Mouse (Mus musculus): ENCODE measurements around the gene Pdha2. TPM values are rescaled to one million over a fixed set of nuclear protein-coding genes. Genes with fewer than 3 reads are reported as not detected.

The Pdha2 gene
- not detected for total RNA-seq (2021)
- long read RNA-seq, experiment 1: 0 reads
- long read RNA-seq, experiment 2: 0 reads

- no peak for DNase-seq
Measured at GRCm38 (mm10) chr3:141212255-141212654, at the start of gene Pdha2. Gene Pdha2 (minus strand): TSS chr3:141212355.

- DNase-seq: no peak
Measured at GRCm38 (mm10) chr3:141260518-141260917, 48.4 kb upstream of the Pdha2 start.

- no peak for DNase-seq
Measured at GRCm38 (mm10) chr3:141251440-141251839, 39.3 kb upstream of the Pdha2 start.

GRCm38 (mm10) chr3:141244725-141245298 lies 32.7 kb upstream of the Pdha2 start:
- no peak for DNase-seq

GRCm38 (mm10) chr3:141238071-141238470 lies 25.9 kb upstream of the Pdha2 start:
- no peak for DNase-seq

- DNase-seq: no peak
Measured at GRCm38 (mm10) chr3:141229148-141229547, 17.0 kb upstream of the Pdha2 start.

- DNase-seq: no peak
Measured at GRCm38 (mm10) chr3:141222339-141222738, 10.2 kb upstream of the Pdha2 start.

- no peak for DNase-seq
Measured at GRCm38 (mm10) chr3:141218561-141218960, 6.4 kb upstream of the Pdha2 start.

GRCm38 (mm10) chr3:141216999-141217398 lies 4.8 kb upstream of the Pdha2 start:
- no peak for DNase-seq

- no peak for DNase-seq
Measured at GRCm38 (mm10) chr3:141216237-141216636, 4.1 kb upstream of the Pdha2 start.

GRCm38 (mm10) chr3:141214789-141215188 lies 2.6 kb upstream of the Pdha2 start:
- no peak for DNase-seq

GRCm38 (mm10) chr3:141214197-141214596 lies 2.0 kb upstream of the Pdha2 start:
- DNase-seq: no peak

GRCm38 (mm10) chr3:141211644-141212043 lies 511 bp downstream of the Pdha2 start:
- no peak for DNase-seq

GRCm38 (mm10) chr3:141201766-141202165 lies 10.4 kb downstream of the Pdha2 start:
- no peak for DNase-seq

GRCm38 (mm10) chr3:141197308-141197861 lies 14.8 kb downstream of the Pdha2 start:
- DNase-seq: no peak

GRCm38 (mm10) chr3:141191653-141192052 lies 20.5 kb downstream of the Pdha2 start:
- DNase-seq: no peak

GRCm38 (mm10) chr3:141190429-141190828 lies 21.7 kb downstream of the Pdha2 start:
- DNase-seq: no peak

GRCm38 (mm10) chr3:141160986-141161385 lies 51.2 kb downstream of the Pdha2 start:
- no peak for DNase-seq
